Mouse (Mus musculus): ENCODE measurements around the gene Ddx3y. TPM values are rescaled to one million over a fixed set of nuclear protein-coding genes. Genes with fewer than 3 reads are reported as not detected.

Gene Ddx3y
- polyA plus RNA-seq, 1 experiment from 2014 or later = 24.0 TPM

Other genes with a start within 250 kb of the Ddx3y start
- gene Uty, start 40.9 kb downstream of the Ddx3y start, polyA plus RNA-seq (2015; fragmentation: Nextera tagmentation; extraction: Ambion mirVana) = 7.5 and 9.7 TPM in 2 replicates
- not detected in 2 replicates for gene Usp9y, start 173.2 kb upstream of the Ddx3y start, polyA plus RNA-seq (2015; fragmentation: Nextera tagmentation; extraction: Ambion mirVana)